Mouse (Mus musculus) urinary bladder, adult 18-20 months (tissue): ENCODE results near the gene Twnk.

ENCODE experiments used
- DNase-seq, 2 experiments: peaks; one replicate each; pipeline ENCODE4 v3.0.0; 2022; ENCODE audit warnings: low spot score in 2 of 2, mixed read lengths in 2 of 2

Gene Twnk

GRCm38 (mm10) chr19:45048644-45049365 is 43.3 kb downstream of the Twnk start:
- DNase-seq = no peak

DNA sequence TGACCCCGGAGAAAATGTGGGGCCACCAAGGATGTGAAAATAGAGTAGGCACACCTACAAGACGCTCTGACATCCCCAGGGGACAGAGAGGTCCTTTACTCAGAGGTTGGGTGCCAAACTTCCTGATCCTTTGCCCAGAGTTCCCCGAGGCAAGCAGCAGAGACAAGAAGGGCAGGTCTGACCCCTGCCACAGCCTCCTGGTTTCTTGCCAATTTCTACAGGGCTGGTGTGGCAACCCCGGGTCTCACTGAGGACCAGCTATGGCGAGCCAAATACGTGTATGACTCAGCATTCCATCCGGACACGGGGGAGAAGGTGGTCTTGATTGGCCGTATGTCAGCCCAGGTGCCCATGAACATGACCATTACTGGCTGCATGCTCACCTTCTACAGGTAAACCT is 44.1 kb downstream of the Twnk start:
- no peak for DNase-seq

DNA sequence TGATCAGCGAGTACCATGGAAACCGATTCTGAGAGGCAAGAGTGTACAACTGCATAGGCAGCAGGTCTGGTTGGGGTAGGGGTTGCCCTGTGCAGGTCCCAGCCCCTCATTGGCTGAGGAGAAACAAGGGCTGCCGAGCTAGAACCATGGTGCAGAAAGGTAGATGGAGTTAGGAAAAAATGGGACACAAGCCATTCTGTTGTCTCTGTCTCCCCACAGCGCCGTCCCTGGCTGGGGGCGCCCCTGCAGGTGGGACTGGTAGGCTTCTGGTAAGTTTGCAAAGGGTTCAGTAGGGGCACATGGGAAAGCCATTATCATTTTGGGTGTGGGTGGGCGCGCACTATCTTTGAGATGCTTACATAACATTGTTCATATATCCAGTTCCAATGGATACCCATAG is 48.0 kb downstream of the Twnk start:
- no peak for DNase-seq

- DNase-seq = no peak
These were observed 49.6 kb downstream of the Twnk start for GRCm38 (mm10) chr19:45054892-45055690.

- DNase-seq = no peak
These were observed 50.9 kb downstream of the Twnk start for GRCm38 (mm10) chr19:45056364-45056763.

GRCm38 (mm10) chr19:45056908-45057698 is 51.6 kb downstream of the Twnk start:
- DNase-seq = no peak

- DNase-seq = no peak
These were observed 52.3 kb downstream of the Twnk start for GRCm38 (mm10) chr19:45057724-45058112.

- DNase-seq = peak; percentile 89 to 94
These were observed 52.8 kb downstream of the Twnk start for GRCm38 (mm10) chr19:45058113-45058839.

DNA sequence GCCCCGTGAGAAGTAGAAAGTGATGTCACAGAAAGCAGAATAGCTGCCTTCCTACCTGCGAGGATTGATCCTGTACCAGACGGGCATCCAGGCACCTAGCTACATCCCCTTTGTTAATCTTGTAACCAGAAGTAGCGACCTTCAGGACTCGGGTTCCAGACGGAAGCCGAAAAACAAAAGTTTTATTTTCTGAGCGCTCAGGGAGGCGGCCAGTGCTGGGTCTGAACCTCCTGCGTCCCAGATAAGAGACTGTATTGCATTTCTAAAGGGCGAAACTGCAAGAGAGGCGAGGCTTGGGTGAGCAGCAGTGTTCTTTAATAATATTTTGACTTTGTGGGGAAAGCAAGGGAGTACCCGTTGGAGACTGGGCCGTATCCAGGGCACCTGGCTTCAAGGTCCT is 53.4 kb downstream of the Twnk start:
- DNase-seq = no peak
